Mouse (Mus musculus): ENCODE results near the gene Specc1.

GRCm38 (mm10) chr11:61963193-61963592 is 6.6 kb downstream of the Specc1 start:
- TF ChIP-seq CTCF (conservative IDR thresholded peaks at IDR 0.05 in 1 of 2, IDR thresholded peaks at IDR 0.05 in 1 of 2; ENCODE audit: low read depth in 2 of 2, low read length in 2 of 2) (no peak), MAFK (IDR thresholded peaks at IDR 0.05; ENCODE audit: insufficient replicate concordance, low read length) (no peak), RAD21 (IDR thresholded peaks at IDR 0.05; ENCODE audit: low read depth, low read length) (no peak)

Data from CH12.LX (cell line).